In genomic region chr11:116095573-116095972, GRCm38 (mm10) we compare ENCODE assay signal across 9 mouse cellular contexts. TPM values are rescaled to one million over a fixed set of nuclear protein-coding genes. Genes with fewer than 3 reads are reported as not detected.
DNase-seq lines count a peak whose midpoint lies in the region; ATAC-seq lines count a peak whose summit lies in the region.
"Had no signal": no experiment of that assay in that cellular context is flagged by ENCODE, and none has a peak within 500 bp of the region (broad histone marks: within the 10 kb centered on the region; RNA-seq: fewer than 3 reads in every experiment).

No protein-coding gene starts in this region.

- peaks cover 41% of the 10 kb centered on the region for H3K4me1 ChIP-seq in liver, embryonic 13.5 days (replicated peaks)
- peaks cover 23% of the 10 kb centered on the region for H3K4me1 ChIP-seq in liver, embryonic 11.5 days (replicated peaks; ENCODE audit: control insufficient read depth, insufficient read depth, low read length)
- H3K4me1 ChIP-seq in intestine, embryonic 15.5 days (replicated peaks): peaks cover 24% of the 10 kb centered on the region

- H3K9me3 ChIP-seq in liver, embryonic 13.5 days (replicated peaks): 0 out of 2 replicates have a peak, but pooled peaks cover 4% of the 10 kb centered on the region
- no peaks in the 10 kb centered on the region for H3K9me3 ChIP-seq in liver, embryonic 11.5 days (ENCODE audit: control insufficient read depth, low read length)
- H3K9me3 ChIP-seq in intestine, embryonic 15.5 days: no peaks in the 10 kb centered on the region

- 0 out of 2 replicates have a peak overlapping the region, but pooled peaks have one; percentile 16 for H3K27ac ChIP-seq in liver, embryonic 13.5 days
- H3K27ac ChIP-seq in liver, embryonic 11.5 days (ENCODE audit: low read depth, low read length): no peak overlapping the region
- peak overlapping the region; percentile 82 for H3K27ac ChIP-seq in macrophage
- no peak overlapping the region for H3K27ac ChIP-seq in intestine, embryonic 15.5 days

- intact Hi-C loops in left cerebral cortex, postnatal 10 days (cut with DNase I): no loop called here

- no peak overlapping the region for H3K4me2 ChIP-seq in liver, embryonic 13.5 days
- H3K4me2 ChIP-seq in liver, embryonic 11.5 days: no peak overlapping the region
- H3K4me2 ChIP-seq in intestine, embryonic 15.5 days (replicated peaks): no peak overlapping the region

- DNase-seq in liver, embryonic 13.5 days: no peak
- DNase-seq in liver, embryonic 11.5 days (ENCODE audit: low spot score): no peak
- peak; percentile 57 for DNase-seq in gastrocnemius, postnatal 25 days
- DNase-seq in kidney, adult 8-10 months: peak; percentile 72 to 76
- DNase-seq in left cerebral cortex, postnatal 10 days (ENCODE audit: extremely low spot score in 1 of 2, low spot score in 2 of 2): no peak
- no peak for DNase-seq in cerebellum, adult 9-10 months
- DNase-seq: thymus, adult 18-20 months had no signal

- H3K4me3 ChIP-seq in liver, embryonic 13.5 days (replicated peaks): no peak overlapping the region
- H3K4me3 ChIP-seq in liver, embryonic 11.5 days (ENCODE audit: low read depth, low read length): no peak overlapping the region
- no peak overlapping the region for H3K4me3 ChIP-seq in macrophage (ENCODE audit: inconsistent target)
- no peak overlapping the region for H3K4me3 ChIP-seq in intestine, embryonic 15.5 days (replicated peaks)

- no peak for ATAC-seq in liver, embryonic 13.5 days (ENCODE audit: low read depth)
- ATAC-seq in liver, embryonic 11.5 days (replicated peaks; ENCODE audit: low FRiP score): no peak
- ATAC-seq in intestine, embryonic 15.5 days: no peak

- no peaks in the 10 kb centered on the region for H3K36me3 ChIP-seq in liver, embryonic 13.5 days
- no peaks in the 10 kb centered on the region for H3K36me3 ChIP-seq in liver, embryonic 11.5 days (ENCODE audit: control insufficient read depth, insufficient read depth, low read length)
- H3K36me3 ChIP-seq in macrophage (ENCODE audit: inconsistent target): no peaks in the 10 kb centered on the region
- no peaks in the 10 kb centered on the region for H3K36me3 ChIP-seq in intestine, embryonic 15.5 days

- 17% methylated on average over 3 of the region's 3 CpGs for WGBS in liver, embryonic 13.5 days (ENCODE audit: insufficient replicate concordance)
- WGBS in liver, embryonic 11.5 days: 33% methylated on average over 3 of the region's 3 CpGs
- WGBS in macrophage (ENCODE audit: missing documents): 15% methylated on average over 3 of the region's 3 CpGs
- 64% methylated on average over 3 of the region's 3 CpGs for WGBS in intestine, embryonic 15.5 days

- no peak overlapping the region for H3K9ac ChIP-seq in liver, embryonic 13.5 days
- H3K9ac ChIP-seq in liver, embryonic 11.5 days (ENCODE audit: low read depth, low read length): no peak overlapping the region
- no peak overlapping the region for H3K9ac ChIP-seq in intestine, embryonic 15.5 days

- H3K27me3 ChIP-seq in liver, embryonic 13.5 days: no peaks in the 10 kb centered on the region
- no peaks in the 10 kb centered on the region for H3K27me3 ChIP-seq in liver, embryonic 11.5 days (replicated peaks; ENCODE audit: control insufficient read depth, insufficient read depth, low read length)
- H3K27me3 ChIP-seq in intestine, embryonic 15.5 days (replicated peaks): no peaks in the 10 kb centered on the region

- H3K79me2 ChIP-seq in macrophage (ENCODE audit: inconsistent target): no peaks in the 10 kb centered on the region

RNA-seq across cellular contexts. Expression of gene Wbp2, which starts 8.8 kb away (rescaled TPM):
- 58.9 and 81.2 TPM in 2 replicates for polyA plus RNA-seq in liver, embryonic 13.5 days (2015; fragmentation: Nextera tagmentation; extraction: Ambion mirVana)
- polyA plus RNA-seq in liver, embryonic 11.5 days (2014; fragmentation: Nextera tagmentation; extraction: Ambion mirVana): 98.8 and 105 TPM in 2 replicates
- 10 to 100 TPM; 58.1 to 64.4 TPM for total RNA-seq in gastrocnemius, postnatal 25 days (2021)
- total RNA-seq in macrophage (2018; cell fraction: chromatin; rRNA removed): 100 to 1,000 TPM in 13 of 26 experiments, 10 to 100 TPM in 13; 53.7 to 185 (median 99.5) TPM
- total RNA-seq in macrophage (2018; cell fraction: cytosol; rRNA removed): 100 to 1,000 TPM; 161 to 213 (median 185) TPM
- total RNA-seq in macrophage (2018; cell fraction: nucleus; rRNA removed): 100 to 1,000 TPM in 5 of 26 experiments, 10 to 100 TPM in 21; 59.6 to 160 (median 91.9) TPM
- 130 to 281 TPM (median 182 TPM) in 3 replicates for polyA plus RNA-seq in macrophage (2018)
- total RNA-seq in left cerebral cortex, postnatal 10 days (2021): 100 to 1,000 TPM; 229 to 234 TPM
- 93.5 and 98.1 TPM in 2 replicates for polyA plus RNA-seq in intestine, embryonic 15.5 days (2015; fragmentation: Nextera tagmentation; extraction: Ambion mirVana)

RNA-seq across cellular contexts. Expression of gene Unc13d, which starts 17.8 kb away (rescaled TPM):
- 31.6 and 32.7 TPM in 2 replicates for polyA plus RNA-seq in liver, embryonic 13.5 days (2015; fragmentation: Nextera tagmentation; extraction: Ambion mirVana)
- 44.8 and 45.3 TPM in 2 replicates for polyA plus RNA-seq in liver, embryonic 11.5 days (2014; fragmentation: Nextera tagmentation; extraction: Ambion mirVana)
- under 1 TPM; 0.16 to 0.38 TPM for total RNA-seq in gastrocnemius, postnatal 25 days (2021)
- total RNA-seq in macrophage (2018; cell fraction: chromatin; rRNA removed): 100 to 1,000 TPM in 2 of 26 experiments, 10 to 100 TPM in 24; 14.8 to 119 (median 60.6) TPM
- total RNA-seq in macrophage (2018; cell fraction: cytosol; rRNA removed): 10 to 100 TPM; 15.6 to 40.0 (median 25.6) TPM
- total RNA-seq in macrophage (2018; cell fraction: nucleus; rRNA removed): 10 to 100 TPM; 11.9 to 57.1 (median 36.5) TPM
- 10.9 to 18.9 TPM (median 16.8 TPM) in 3 replicates for polyA plus RNA-seq in macrophage (2018)
- 1 to 10 TPM in 1 of 2 experiments, under 1 TPM in 1; 0.63 to 1.2 TPM for total RNA-seq in left cerebral cortex, postnatal 10 days (2021)
- 4.2 and 5.2 TPM in 2 replicates for polyA plus RNA-seq in intestine, embryonic 15.5 days (2015; fragmentation: Nextera tagmentation; extraction: Ambion mirVana)

RNA-seq across cellular contexts. Expression of gene Trim47, which starts 31.4 kb away (rescaled TPM):
- polyA plus RNA-seq in liver, embryonic 13.5 days (2015; fragmentation: Nextera tagmentation; extraction: Ambion mirVana): 3.7 and 4.0 TPM in 2 replicates
- 6.3 and 6.6 TPM in 2 replicates for polyA plus RNA-seq in liver, embryonic 11.5 days (2014; fragmentation: Nextera tagmentation; extraction: Ambion mirVana)
- 10 to 100 TPM in 1 of 2 experiments, 1 to 10 TPM in 1; 7.9 to 14.5 TPM for total RNA-seq in gastrocnemius, postnatal 25 days (2021)
- total RNA-seq in macrophage (2018; cell fraction: chromatin; rRNA removed): 10 to 100 TPM in 11 of 26 experiments, 1 to 10 TPM in 15; 1.1 to 35.8 (median 9.0) TPM
- total RNA-seq in macrophage (2018; cell fraction: cytosol; rRNA removed): 10 to 100 TPM in 13 of 26 experiments, 1 to 10 TPM in 13; 3.1 to 35.0 (median 9.6) TPM
- 10 to 100 TPM in 10 of 26 experiments, 1 to 10 TPM in 16; 1.6 to 45.0 (median 8.9) TPM for total RNA-seq in macrophage (2018; cell fraction: nucleus; rRNA removed)
- 9.4 to 36.9 TPM (median 26.2 TPM) in 3 replicates for polyA plus RNA-seq in macrophage (2018)
- total RNA-seq in left cerebral cortex, postnatal 10 days (2021): 1 to 10 TPM; 6.2 to 7.9 TPM
- polyA plus RNA-seq in intestine, embryonic 15.5 days (2015; fragmentation: Nextera tagmentation; extraction: Ambion mirVana): 18.0 and 20.9 TPM in 2 replicates

RNA-seq across cellular contexts. Expression of gene Trim65, which starts 35.4 kb away (rescaled TPM):
- 1.1 and 1.4 TPM in 2 replicates for polyA plus RNA-seq in liver, embryonic 13.5 days (2015; fragmentation: Nextera tagmentation; extraction: Ambion mirVana)
- 3.1 and 3.5 TPM in 2 replicates for polyA plus RNA-seq in liver, embryonic 11.5 days (2014; fragmentation: Nextera tagmentation; extraction: Ambion mirVana)
- total RNA-seq in gastrocnemius, postnatal 25 days (2021): 1 to 10 TPM; 5.1 to 5.4 TPM
- total RNA-seq in macrophage (2018; cell fraction: chromatin; rRNA removed): 10 to 100 TPM in 16 of 26 experiments, 1 to 10 TPM in 10; 1.2 to 43.9 (median 15.0) TPM
- 10 to 100 TPM in 19 of 26 experiments, 1 to 10 TPM in 7; 3.0 to 20.3 (median 14.2) TPM for total RNA-seq in macrophage (2018; cell fraction: cytosol; rRNA removed)
- total RNA-seq in macrophage (2018; cell fraction: nucleus; rRNA removed): 10 to 100 TPM in 14 of 26 experiments, 1 to 10 TPM in 12; 1.5 to 45.2 (median 10.3) TPM
- polyA plus RNA-seq in macrophage (2018): 12.2 to 14.3 TPM (median 12.8 TPM) in 3 replicates
- total RNA-seq in left cerebral cortex, postnatal 10 days (2021): 1 to 10 TPM; 6.2 to 6.6 TPM
- 6.4 and 7.1 TPM in 2 replicates for polyA plus RNA-seq in intestine, embryonic 15.5 days (2015; fragmentation: Nextera tagmentation; extraction: Ambion mirVana)

RNA-seq across cellular contexts. Expression of gene Mrpl38, which starts 43.1 kb away (rescaled TPM):
- 66.6 and 70.9 TPM in 2 replicates for polyA plus RNA-seq in liver, embryonic 13.5 days (2015; fragmentation: Nextera tagmentation; extraction: Ambion mirVana)
- 121 and 126 TPM in 2 replicates for polyA plus RNA-seq in liver, embryonic 11.5 days (2014; fragmentation: Nextera tagmentation; extraction: Ambion mirVana)
- 10 to 100 TPM; 48.7 to 50.8 TPM for total RNA-seq in gastrocnemius, postnatal 25 days (2021)
- total RNA-seq in macrophage (2018; cell fraction: chromatin; rRNA removed): 10 to 100 TPM in 25 of 26 experiments, 1 to 10 TPM in 1; 9.0 to 74.1 (median 28.7) TPM
- total RNA-seq in macrophage (2018; cell fraction: cytosol; rRNA removed): 10 to 100 TPM; 12.5 to 23.6 (median 18.4) TPM
- total RNA-seq in macrophage (2018; cell fraction: nucleus; rRNA removed): 10 to 100 TPM; 11.5 to 41.9 (median 19.3) TPM
- 13.6 to 25.3 TPM (median 20.3 TPM) in 3 replicates for polyA plus RNA-seq in macrophage (2018)
- total RNA-seq in left cerebral cortex, postnatal 10 days (2021): 10 to 100 TPM; 52.2 to 54.6 TPM
- polyA plus RNA-seq in intestine, embryonic 15.5 days (2015; fragmentation: Nextera tagmentation; extraction: Ambion mirVana): 107 and 109 TPM in 2 replicates

Comparison
In these comparisons a context has a peak if more than half of its experiments do, and no peak if none do; other contexts are left out.
1. H3K27ac ChIP-seq: peak in liver, embryonic 13.5 days (single experiment) and macrophage (single experiment); none in liver, embryonic 11.5 days (single experiment) and intestine, embryonic 15.5 days (single experiment).
2. DNase-seq: peak in gastrocnemius, postnatal 25 days (single experiment) and kidney, adult 8-10 months (2 of 2); none in liver, embryonic 13.5 days (single experiment), liver, embryonic 11.5 days (single experiment), left cerebral cortex, postnatal 10 days (0 of 2) and cerebellum, adult 9-10 months (single experiment).